Mouse (Mus musculus): ENCODE data around the gene Gm21293. TPM values are rescaled to one million over a fixed set of nuclear protein-coding genes. Genes with fewer than 3 reads are reported as not detected.
"Not testable (repeated sequence)": the region's sequence is repeated elsewhere in the genome, so short reads cannot be mapped to it uniquely, and the experiment has no call there.

The Gm21293 gene
- polyA plus RNA-seq (2015; fragmentation: Nextera tagmentation; extraction: Ambion mirVana) = not detected in 2 replicates

DNA sequence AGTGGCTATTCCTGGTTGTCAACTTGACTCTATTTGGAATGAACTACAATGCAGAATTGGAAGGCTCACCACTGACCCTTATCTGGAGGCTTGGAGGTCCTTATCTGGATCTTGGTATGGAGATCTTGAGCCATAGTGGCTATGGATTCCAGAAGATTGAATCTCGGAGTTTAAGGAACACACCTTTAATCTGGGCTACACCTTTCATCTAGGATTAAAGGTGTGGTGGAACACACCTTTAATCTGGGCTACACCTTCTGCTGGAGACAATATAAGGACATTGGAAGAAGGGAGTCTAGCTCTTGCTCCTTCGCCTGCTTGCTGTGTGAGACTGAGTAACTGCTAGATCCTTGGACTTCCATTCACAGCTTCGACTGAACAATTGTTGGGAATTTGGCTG lies at the start of gene Gm21293:
TSS of gene Gm21293 (plus strand) at position 301 of the 400 bp plus-strand sequence.
- not testable (repeated sequence) for H3K36me3 ChIP-seq; H3K4me2 ChIP-seq (replicated peaks); H3K9ac ChIP-seq (replicated peaks); H3K9me3 ChIP-seq; ATAC-seq (replicated peaks); H3K4me3 ChIP-seq; H3K4me1 ChIP-seq; H3K27ac ChIP-seq (replicated peaks); H3K27me3 ChIP-seq
- WGBS = no CpG with 5 or more reads among the region's 3 CpGs

DNA sequence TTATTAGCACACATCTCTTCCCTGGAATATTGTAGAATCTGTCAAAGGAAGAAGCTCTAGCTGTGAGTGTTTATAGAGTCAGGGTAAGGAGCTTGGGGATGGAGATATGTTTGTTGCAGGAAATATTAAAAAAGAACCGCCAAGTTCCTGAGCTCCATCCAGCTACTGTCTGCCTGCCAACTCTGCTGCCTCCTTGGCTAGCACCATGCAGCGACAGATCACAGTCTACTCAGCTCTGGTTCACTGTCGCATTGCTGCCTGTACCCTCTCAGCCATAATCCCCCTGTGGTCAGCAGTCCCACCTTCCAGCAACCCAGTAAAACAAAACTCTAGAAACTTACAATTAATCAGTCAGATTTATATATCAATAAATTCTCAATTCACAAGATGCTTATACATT lies 32.7 kb upstream of the Gm21293 start:
- Histone ChIP-seq H3K36me3 (no peaks in the 10 kb centered on the region), H3K4me2 (replicated peaks) (no peak overlapping the region), H3K27me3 (no peaks in the 10 kb centered on the region), H3K9ac (replicated peaks) (no peak overlapping the region), H3K27ac (replicated peaks) (no peak overlapping the region), H3K9me3 (no peaks in the 10 kb centered on the region), H3K4me3 (no peak overlapping the region), H3K4me1 (no peaks in the 10 kb centered on the region)
- no peak for ATAC-seq (replicated peaks)
- WGBS = 70% methylated on average over 3 of the region's 3 CpGs

DNA sequence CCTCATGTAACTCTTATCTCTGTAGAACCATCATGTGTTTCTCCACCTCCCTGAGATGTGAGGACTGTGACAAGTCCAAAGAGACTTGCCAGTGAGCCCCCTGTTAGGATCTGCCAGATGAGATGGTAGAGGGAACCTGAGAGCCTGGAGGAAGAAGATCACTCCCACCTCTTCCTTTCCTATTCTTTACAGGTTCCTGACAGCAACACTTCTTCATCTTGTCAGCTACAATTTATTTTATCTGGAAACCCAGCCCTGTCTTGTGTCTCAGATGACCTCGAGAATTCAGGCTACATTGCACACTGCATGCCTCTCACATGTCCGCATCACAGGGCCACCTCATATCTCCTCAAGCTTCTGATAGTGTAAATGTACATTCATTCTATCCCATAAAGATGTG lies 24.5 kb upstream of the Gm21293 start:
- no peak for ATAC-seq (replicated peaks)

DNA sequence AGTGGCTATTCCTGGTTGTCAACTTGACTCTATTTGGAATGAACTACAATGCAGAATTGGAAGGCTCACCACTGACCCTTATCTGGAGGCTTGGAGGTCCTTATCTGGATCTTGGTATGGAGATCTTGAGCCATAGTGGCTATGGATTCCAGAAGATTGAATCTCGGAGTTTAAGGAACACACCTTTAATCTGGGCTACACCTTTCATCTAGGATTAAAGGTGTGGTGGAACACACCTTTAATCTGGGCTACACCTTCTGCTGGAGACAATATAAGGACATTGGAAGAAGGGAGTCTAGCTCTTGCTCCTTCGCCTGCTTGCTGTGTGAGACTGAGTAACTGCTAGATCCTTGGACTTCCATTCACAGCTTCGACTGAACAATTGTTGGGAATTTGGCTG lies 8.4 kb downstream of the Gm21293 start, which contains the start of gene Gm6763:
TSS of gene Gm6763 (plus strand) at position 301 of the 400 bp plus-strand sequence.
- not testable (repeated sequence) for H3K4me1 ChIP-seq; H3K36me3 ChIP-seq; H3K27me3 ChIP-seq; H3K9me3 ChIP-seq; H3K9ac ChIP-seq (replicated peaks); ATAC-seq (replicated peaks); H3K4me2 ChIP-seq (replicated peaks); H3K27ac ChIP-seq (replicated peaks); H3K4me3 ChIP-seq
- no CpG with 5 or more reads among the region's 3 CpGs for WGBS

More for the DNA sequence above, 24.5 kb upstream of the Gm21293 start:
- Histone ChIP-seq H3K4me2 (replicated peaks) (no peak overlapping the region), H3K36me3 (no peaks in the 10 kb centered on the region), H3K27ac (replicated peaks) (no peak overlapping the region), H3K9ac (replicated peaks) (no peak overlapping the region), H3K4me3 (no peak overlapping the region), H3K9me3 (no peaks in the 10 kb centered on the region), H3K27me3 (no peaks in the 10 kb centered on the region), H3K4me1 (no peaks in the 10 kb centered on the region)
- WGBS = 80% methylated on average over 2 of the region's 2 CpGs

DNA sequence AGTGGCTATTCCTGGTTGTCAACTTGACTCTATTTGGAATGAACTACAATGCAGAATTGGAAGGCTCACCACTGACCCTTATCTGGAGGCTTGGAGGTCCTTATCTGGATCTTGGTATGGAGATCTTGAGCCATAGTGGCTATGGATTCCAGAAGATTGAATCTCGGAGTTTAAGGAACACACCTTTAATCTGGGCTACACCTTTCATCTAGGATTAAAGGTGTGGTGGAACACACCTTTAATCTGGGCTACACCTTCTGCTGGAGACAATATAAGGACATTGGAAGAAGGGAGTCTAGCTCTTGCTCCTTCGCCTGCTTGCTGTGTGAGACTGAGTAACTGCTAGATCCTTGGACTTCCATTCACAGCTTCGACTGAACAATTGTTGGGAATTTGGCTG lies 16.9 kb downstream of the Gm21293 start, which contains the start of gene Gm8764:
TSS of gene Gm8764 (plus strand) at position 301 of the 400 bp plus-strand sequence.
- not testable (repeated sequence) for H3K4me1 ChIP-seq; H3K27ac ChIP-seq (replicated peaks); H3K4me2 ChIP-seq (replicated peaks); H3K9ac ChIP-seq (replicated peaks); H3K27me3 ChIP-seq; H3K9me3 ChIP-seq; H3K36me3 ChIP-seq; H3K4me3 ChIP-seq; ATAC-seq (replicated peaks)
- no CpG with 5 or more reads among the region's 3 CpGs for WGBS

DNA sequence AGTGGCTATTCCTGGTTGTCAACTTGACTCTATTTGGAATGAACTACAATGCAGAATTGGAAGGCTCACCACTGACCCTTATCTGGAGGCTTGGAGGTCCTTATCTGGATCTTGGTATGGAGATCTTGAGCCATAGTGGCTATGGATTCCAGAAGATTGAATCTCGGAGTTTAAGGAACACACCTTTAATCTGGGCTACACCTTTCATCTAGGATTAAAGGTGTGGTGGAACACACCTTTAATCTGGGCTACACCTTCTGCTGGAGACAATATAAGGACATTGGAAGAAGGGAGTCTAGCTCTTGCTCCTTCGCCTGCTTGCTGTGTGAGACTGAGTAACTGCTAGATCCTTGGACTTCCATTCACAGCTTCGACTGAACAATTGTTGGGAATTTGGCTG lies 25.4 kb downstream of the Gm21293 start, which contains the start of gene Gm21304:
TSS of gene Gm21304 (plus strand) at position 301 of the 400 bp plus-strand sequence.
- not testable (repeated sequence) for H3K27me3 ChIP-seq; H3K4me2 ChIP-seq (replicated peaks); H3K4me1 ChIP-seq; H3K27ac ChIP-seq (replicated peaks); H3K9me3 ChIP-seq; H3K9ac ChIP-seq (replicated peaks); ATAC-seq (replicated peaks); H3K4me3 ChIP-seq; H3K36me3 ChIP-seq
- WGBS = no CpG with 5 or more reads among the region's 3 CpGs

DNA sequence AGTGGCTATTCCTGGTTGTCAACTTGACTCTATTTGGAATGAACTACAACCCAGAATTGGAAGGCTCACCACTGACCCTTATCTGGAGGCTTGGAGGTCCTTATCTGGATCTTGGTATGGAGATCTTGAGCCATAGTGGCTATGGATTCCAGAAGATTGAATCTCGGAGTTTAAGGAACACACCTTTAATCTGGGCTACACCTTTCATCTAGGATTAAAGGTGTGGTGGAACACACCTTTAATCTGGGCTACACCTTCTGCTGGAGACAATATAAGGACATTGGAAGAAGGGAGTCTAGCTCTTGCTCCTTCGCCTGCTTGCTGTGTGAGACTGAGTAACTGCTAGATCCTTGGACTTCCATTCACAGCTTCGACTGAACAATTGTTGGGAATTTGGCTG lies 33.9 kb downstream of the Gm21293 start, which contains the start of gene Gm21312:
TSS of gene Gm21312 (plus strand) at position 301 of the 400 bp plus-strand sequence.
- H3K9me3 ChIP-seq; H3K4me1 ChIP-seq; H3K9ac ChIP-seq (replicated peaks); H3K4me2 ChIP-seq (replicated peaks); H3K27me3 ChIP-seq; H3K36me3 ChIP-seq; H3K4me3 ChIP-seq; H3K27ac ChIP-seq (replicated peaks); ATAC-seq (replicated peaks): not testable (repeated sequence)
- no CpG with 5 or more reads among the region's 3 CpGs for WGBS

DNA sequence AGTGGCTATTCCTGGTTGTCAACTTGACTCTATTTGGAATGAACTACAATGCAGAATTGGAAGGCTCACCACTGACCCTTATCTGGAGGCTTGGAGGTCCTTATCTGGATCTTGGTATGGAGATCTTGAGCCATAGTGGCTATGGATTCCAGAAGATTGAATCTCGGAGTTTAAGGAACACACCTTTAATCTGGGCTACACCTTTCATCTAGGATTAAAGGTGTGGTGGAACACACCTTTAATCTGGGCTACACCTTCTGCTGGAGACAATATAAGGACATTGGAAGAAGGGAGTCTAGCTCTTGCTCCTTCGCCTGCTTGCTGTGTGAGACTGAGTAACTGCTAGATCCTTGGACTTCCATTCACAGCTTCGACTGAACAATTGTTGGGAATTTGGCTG lies 42.4 kb downstream of the Gm21293 start, which contains the start of gene Gm20765:
TSS of gene Gm20765 (plus strand) at position 301 of the 400 bp plus-strand sequence.
- H3K9me3 ChIP-seq; ATAC-seq (replicated peaks); H3K27ac ChIP-seq (replicated peaks); H3K4me1 ChIP-seq; H3K27me3 ChIP-seq; H3K4me2 ChIP-seq (replicated peaks); H3K4me3 ChIP-seq; H3K36me3 ChIP-seq; H3K9ac ChIP-seq (replicated peaks): not testable (repeated sequence)
- WGBS = no CpG with 5 or more reads among the region's 3 CpGs

DNA sequence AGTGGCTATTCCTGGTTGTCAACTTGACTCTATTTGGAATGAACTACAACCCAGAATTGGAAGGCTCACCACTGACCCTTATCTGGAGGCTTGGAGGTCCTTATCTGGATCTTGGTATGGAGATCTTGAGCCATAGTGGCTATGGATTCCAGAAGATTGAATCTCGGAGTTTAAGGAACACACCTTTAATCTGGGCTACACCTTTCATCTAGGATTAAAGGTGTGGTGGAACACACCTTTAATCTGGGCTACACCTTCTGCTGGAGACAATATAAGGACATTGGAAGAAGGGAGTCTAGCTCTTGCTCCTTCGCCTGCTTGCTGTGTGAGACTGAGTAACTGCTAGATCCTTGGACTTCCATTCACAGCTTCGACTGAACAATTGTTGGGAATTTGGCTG lies 51.0 kb downstream of the Gm21293 start, which contains the start of gene Gm4340:
TSS of gene Gm4340 (plus strand) at position 301 of the 400 bp plus-strand sequence.
- not testable (repeated sequence) for H3K36me3 ChIP-seq; H3K27me3 ChIP-seq; H3K27ac ChIP-seq (replicated peaks); H3K4me3 ChIP-seq; H3K9me3 ChIP-seq; H3K9ac ChIP-seq (replicated peaks); H3K4me2 ChIP-seq (replicated peaks); ATAC-seq (replicated peaks); H3K4me1 ChIP-seq
- WGBS = no CpG with 5 or more reads among the region's 3 CpGs

Other genes with a start within 250 kb of the Gm21293 start
- gene Gm6763, start 8.5 kb downstream of the Gm21293 start, polyA plus RNA-seq (2015; fragmentation: Nextera tagmentation; extraction: Ambion mirVana) = not detected in 2 replicates
- not detected in 2 replicates for gene Gm8764, start 17.0 kb downstream of the Gm21293 start, polyA plus RNA-seq (2015; fragmentation: Nextera tagmentation; extraction: Ambion mirVana)
- not detected in 2 replicates for gene Gm21304, start 25.5 kb downstream of the Gm21293 start, polyA plus RNA-seq (2015; fragmentation: Nextera tagmentation; extraction: Ambion mirVana)
- gene Gm21312, start 34.0 kb downstream of the Gm21293 start, polyA plus RNA-seq (2015; fragmentation: Nextera tagmentation; extraction: Ambion mirVana) = not detected in 2 replicates
- not detected in 2 replicates for gene Gm20765, start 42.5 kb downstream of the Gm21293 start, polyA plus RNA-seq (2015; fragmentation: Nextera tagmentation; extraction: Ambion mirVana)
- gene Gm4340, start 51.1 kb downstream of the Gm21293 start, polyA plus RNA-seq (2015; fragmentation: Nextera tagmentation; extraction: Ambion mirVana) = not detected in 2 replicates

Measured in forebrain, embryonic 15.5 days (tissue).